Mouse (Mus musculus) B cell, adult 2 months (primary cell): ENCODE measurements at regions not wholly inside any gene's neighbourhood (a gene's known extent, or its start where the extent isn't known, plus 50 kb on each side); places are given as distances from the start of the nearest gene placed in this dataset.
A peak's percentile ranks its signal among the peaks of the same experiment; 100 is the strongest.
"Not testable (repeated sequence)": the region's sequence is repeated elsewhere in the genome, so short reads cannot be mapped to it uniquely, and the experiment has no call there.

Experiments used
- DNase-seq, 2 experiments: peaks; one replicate each; pipeline ENCODE4 v3.0.0; 2022

DNA sequence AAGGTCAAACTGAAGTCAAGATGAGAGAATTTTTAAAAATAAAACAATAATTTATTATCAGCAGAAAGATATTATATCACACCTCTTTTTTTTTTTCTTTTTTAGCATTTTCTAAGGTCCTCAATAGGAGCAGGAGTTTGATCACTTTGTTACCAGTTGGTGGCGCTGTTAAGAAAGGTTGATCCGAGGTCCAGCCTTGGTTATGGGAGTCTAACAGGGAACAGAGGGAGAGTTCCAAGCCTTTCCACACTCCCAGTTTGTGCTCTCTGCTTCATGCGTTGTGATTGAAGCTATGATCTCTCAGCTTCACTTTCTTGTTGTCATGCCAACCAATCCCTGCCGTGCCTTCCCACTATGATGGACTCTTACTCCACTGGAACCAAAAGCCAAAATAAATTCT, 83.8 kb downstream of the Fam174a start:
- peak; percentile 52 to 54 for DNase-seq

DNA sequence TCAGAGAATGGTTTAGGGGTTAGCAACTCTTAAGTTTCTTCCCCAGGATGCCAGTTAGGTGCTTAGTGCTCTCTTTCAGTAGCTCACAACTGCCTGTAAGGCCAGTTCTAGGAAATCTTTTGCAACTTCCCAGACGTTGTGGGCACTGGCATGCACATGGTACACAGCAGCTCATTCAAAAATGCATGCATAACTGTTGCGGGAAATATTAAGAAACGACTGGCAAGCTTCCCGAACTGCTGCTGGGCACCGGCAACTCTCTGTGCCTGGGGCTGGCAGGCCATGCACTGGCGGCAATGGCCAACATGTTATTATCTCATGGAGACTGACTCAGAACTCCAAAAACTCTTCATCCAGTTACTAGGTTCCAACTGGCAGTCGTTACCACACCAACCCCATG, 86.3 kb downstream of the Fam174a start:
- no peak for DNase-seq

DNA sequence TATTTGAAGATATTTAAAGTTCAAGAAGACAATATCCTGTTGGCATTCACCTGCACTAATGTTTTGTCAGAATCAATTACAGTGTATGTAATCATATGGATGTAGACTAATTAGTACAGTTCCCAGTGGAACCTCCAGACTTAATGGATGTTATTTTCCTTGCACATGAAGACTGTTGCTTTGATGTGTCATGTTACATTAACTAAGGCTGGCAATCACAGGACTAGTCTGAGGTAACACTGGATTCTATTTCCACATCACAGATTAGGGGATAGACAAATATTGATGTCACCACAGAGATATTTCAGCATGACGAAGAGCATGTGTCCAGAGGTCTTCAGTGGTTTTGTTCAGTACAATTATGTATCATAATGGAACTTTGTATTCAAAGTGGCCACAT, 108.8 kb downstream of the Fam174a start:
- DNase-seq = no peak

DNA sequence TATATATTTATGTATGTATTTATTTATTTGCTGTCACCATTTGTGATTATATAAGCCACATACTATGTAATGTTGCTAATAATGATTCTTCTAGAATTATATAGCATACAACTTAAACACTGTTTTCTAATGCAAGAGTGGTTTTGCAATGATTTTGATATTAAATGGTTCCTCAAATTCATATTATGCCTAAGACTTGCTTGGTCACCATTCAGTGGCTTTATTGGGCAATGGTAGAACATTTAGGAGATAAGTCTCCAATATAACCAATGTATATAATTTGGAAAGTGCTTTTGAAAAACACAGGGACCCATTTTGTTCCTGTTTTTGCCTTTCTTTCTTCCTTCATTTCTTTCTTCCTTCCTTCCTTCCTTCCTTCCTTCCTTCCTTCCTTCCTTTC, 112.0 kb downstream of the Fam174a start:
- DNase-seq = no peak

DNA sequence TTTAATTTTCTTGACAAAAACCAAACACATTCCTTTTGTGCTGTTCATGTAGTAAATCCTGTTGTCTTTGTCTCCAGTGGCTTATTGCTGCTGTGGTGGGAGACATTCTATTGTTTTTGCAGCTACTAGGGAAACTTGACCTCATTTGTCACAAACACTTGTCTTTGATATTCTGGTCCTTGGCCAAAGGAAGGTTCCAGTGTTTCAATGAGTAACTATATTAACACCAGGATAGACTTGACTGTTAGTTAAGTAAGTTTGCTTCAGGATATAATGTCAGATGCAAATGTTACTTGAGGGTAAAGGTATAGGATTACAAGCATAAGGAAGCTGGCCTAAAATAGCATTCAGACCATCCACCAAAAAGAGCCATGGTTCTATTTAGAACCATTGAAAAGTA, 123.7 kb downstream of the Fam174a start:
- DNase-seq = no peak

DNA sequence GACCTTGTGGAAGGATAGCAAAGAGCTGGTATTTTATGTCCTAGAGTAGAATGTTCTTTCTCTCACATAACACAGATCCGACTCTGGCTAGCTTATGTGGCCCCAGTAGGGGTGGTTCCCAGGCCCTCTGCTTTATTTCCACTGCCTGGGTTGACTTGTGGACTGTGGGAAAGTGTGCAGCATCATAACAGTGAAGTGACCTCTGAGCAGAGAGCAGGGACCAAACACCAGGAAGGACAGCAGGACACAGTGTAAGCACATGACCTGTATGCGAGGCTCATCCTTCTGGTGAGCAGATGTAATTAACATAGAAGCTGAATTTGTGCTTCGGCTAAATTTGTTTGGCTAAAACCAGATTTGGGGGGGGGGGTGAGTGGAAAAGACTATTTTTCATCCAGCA, 132.1 kb downstream of the Fam174a start:
- no peak for DNase-seq

DNA sequence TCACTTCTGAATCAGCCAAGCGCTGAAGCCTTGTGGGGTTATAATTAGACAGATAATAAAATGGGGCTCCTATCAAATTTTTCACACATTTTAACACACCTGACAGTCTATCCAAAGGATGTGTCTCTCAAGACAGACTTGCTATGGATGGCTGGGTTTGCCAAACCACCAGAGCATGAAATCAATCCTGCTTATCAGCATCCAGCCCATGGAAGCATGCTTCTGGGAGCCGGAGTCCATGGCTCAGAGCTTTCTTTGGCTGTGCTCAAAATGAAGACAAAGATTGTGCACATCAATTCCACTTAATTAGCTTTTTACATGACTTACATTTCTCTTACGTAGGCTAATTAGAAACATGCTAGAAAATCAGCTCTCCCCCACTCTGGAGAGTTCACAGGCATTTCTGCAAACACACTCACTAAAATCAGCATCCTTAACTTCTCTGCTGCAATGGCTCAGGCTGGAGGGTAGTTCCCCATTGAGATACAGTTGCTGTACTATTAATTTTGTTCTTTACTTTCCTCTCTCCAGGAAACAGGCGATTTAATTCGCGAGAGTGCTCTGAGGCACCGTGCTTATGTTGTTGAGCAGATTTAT, 135.6 kb downstream of the Fam174a start:
- DNase-seq = peak; percentile 34 to 40

DNA sequence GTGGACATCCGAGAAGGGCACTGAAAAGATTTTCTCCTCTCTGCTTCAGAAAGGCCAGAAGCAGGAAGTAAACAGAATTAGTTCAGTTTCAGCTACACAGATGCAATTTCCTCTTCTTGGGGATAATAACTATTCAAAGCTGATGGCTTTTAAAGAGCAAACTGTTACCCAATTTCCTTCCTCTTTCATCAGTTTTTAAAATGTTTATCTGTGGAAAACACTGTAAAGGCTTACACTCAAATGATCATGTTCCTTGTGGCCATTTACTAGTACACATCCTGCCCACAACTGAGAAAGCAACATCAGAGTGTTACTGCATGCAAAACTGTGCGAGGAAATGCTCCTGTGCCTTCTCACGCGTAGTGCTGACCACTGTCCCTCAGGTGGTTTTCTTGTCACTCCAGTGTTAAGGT, 137.5 kb downstream of the Fam174a start:
- peak; percentile 29 to 44 for DNase-seq

DNA sequence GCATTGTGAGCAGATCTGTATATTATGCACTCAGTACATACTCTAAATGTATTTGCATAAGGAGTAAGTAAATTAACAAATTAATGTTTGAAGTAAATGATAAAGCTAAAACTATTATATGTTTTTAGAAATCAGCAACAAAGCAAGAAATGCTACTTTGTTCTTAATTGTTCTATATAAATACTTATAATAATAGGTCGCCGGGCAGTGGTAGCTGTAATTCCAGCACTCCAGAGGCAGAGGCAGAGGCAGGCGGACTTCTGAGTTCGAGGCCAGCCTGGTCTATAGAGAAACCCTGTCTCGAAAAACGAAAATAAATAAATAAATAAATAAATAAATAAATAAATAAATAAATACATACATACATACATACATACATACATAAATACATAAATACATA, 138.3 kb downstream of the Fam174a start:
- DNase-seq = peak; percentile 37 to 39

DNA sequence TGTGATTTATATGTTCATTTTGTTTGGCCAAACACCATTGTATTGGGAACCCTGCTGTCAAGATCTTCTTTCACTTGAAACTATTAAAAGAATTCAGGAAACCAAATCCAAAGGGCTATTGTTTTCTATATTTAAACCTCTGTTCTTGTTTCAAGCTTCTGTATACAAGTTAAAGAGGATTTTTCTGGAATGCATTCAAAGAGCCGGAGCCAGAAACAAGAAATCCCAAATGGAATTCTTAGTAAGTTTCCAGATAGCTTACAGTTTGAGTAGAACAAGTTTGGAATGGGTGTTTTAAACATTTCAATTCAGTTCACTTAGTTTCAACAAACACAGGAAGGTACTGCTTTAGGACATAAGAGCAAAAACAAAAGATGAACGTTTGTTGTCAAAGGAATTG, 140.8 kb downstream of the Fam174a start:
- DNase-seq = no peak

DNA sequence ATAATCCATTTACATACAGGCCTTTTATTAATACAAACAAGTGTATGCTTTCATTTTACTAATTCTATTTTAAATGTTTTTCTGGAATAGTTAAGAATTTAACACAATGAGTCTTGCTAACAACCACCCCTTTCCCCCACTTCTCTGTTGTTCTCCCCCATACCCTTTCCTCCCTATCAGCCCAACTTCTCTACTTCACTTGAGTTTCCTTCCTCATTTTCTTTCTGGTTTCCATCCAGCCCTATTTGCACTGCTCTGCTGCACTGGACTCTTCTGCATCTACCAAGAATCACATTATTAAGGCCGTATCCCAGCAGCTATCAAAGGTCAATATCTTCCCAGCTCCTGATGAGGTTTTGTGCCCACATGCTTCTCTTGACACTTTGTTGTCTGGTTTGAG, 145.9 kb downstream of the Fam174a start:
- DNase-seq = no peak

DNA sequence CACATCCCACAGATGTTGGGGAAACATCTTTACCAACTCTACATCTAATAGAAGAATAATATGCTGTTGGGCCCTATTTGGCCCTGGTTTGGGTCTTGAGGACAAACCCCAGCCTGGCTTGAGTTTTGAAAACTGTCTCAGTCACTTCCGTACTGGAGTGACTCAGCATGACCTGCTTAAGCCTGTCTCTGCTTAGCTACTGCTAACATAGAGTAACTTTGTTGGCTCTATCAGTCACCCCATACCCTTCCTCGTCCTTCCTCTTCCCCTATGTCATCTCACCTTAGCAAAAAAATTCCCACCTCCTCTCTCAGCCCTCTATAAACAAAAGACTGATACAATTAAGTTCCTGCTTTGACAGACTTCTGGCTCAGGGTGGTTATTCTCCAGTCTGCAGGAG, 154.7 kb downstream of the Fam174a start:
- no peak for DNase-seq

DNA sequence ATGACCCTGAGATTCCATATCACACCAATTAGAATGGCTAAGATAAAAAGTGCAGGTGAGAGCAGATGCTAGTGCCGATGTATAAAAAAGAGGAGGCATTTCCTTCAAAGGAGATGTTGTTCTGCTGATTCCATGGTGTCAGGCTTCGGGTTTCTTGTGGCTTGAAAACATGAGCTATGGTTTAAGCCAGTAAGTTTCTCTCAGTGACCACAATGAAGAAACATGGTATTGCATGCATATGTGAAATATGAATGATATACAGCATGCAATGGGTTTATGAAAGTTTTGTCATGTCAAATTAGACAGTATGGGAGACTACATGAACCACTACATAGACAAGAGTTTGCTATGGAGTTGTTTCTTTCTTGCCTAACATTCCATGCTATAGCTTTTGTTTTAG, 155.3 kb downstream of the Fam174a start:
- DNase-seq = no peak

DNA sequence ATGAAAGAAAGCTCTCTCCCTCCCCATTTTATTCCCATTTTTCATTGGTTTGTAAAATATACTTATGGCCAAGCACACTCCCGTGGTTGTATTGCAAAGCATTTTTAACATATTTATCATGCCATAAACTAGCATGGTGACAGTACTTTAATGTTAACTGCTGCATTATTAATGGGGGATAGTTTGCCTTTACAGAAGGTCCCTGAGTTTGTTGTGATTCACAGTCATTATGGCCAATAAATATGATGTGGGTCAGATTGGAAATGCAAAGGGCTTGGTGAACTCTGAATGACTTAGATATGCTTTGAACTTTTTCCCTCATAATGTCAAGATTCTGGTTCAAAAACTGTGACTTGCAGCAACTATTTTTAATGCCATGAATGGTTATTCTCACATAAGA, 157.1 kb downstream of the Fam174a start:
- no peak for DNase-seq

DNA sequence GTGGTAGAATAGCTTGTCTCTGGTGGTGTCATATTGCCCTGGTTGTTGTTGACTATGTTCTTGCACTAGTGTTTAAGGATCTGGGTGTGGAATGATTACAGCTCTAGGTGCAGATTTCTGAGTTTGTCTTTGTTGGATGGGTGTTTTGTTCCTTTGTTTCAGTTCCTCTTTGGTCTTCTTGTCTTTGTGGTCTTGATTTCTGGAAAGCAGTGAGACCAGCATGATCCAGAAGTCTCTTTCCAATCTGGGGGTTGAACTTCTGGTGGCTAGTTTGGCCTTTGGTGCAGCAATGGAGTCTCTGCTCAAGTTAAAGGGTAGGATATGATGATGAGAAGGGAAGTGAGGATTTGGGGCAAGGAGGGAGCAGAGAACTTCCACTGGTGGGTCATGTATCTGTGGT, 174.4 kb downstream of the St8sia4 start:
- DNase-seq = peak; percentile 16 to 19

DNA sequence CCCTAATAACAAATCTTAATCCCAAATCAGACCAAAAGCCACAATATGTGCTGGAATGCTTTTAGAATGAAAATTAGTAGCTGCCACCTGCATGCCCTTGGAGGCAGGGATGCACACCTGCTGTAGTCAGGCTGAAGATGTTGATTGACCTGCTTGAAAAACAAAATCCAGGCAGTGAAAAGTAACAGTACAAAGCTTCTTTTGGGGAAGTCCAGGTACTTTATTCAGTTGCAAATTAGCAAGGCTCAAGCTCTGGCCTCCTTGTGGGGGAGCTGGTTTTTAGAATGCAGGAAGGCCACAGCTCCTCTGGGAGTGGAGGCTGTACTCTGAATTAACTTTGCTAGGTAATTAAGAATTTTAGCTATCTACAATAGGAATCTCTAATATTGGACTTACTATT, 166.7 kb downstream of the St8sia4 start:
- DNase-seq = not testable (repeated sequence)

DNA sequence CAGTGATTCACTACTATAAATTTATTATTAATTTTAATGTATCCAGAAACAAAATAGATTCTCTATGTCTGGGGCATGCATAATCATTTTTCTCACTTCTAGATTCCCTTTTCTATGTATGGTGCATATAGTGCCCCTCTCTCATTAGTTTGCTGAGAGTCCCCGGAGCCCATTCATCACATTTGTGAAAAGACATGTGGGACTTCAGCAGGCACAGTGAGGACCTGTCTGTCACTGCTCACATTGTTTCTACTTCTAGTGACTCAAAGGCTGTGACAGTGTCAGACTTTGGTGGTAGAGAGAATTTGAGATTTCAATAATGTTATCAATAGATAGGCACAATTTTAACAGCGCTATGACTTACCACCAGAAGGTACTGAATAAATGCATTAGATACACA, 158.7 kb downstream of the St8sia4 start:
- DNase-seq = no peak

DNA sequence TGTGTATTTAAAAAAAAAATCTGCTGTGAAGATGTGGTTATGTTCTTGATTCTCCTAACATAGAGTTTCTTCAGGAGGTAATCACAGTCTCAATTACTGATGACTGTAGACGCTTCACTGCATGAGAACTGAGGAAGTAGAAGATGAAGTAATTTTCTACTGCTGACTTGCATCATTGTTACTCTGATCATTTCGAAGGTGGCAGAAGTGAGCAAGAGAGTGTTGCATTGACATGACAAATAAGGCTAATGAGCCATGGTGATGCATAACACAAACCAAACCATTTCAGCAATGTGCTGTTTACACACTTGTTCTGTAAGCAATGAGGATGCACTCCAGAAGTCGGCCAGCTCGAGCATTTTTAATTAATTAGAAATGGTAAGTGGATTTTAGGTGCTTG, 138.6 kb downstream of the St8sia4 start:
- no peak for DNase-seq

DNA sequence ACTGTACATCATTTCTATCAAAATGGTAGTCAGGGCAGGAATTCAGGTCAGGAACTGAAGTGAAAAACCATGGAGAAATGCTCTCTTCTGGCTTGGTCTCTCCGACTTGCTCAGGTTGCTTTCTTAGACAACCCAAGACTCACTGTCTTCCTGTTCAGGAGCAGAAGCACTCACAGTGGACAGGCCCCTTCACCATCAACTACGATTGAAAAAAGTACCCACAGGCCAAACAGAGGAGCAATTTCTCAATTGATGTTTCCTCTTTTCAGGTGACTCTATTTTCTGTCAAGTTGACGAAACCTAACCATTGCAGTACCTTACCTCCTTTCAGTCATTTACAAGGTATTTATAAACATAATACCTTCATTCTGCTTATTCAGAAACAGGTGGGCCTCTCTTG, 136.4 kb downstream of the St8sia4 start:
- DNase-seq = no peak
